Mouse (Mus musculus): ENCODE data around the gene Carmil3. TPM values are rescaled to one million over a fixed set of nuclear protein-coding genes. Genes with fewer than 3 reads are reported as not detected.

Gene Carmil3
- total RNA-seq, 1 experiment = 0.58 TPM

DNA sequence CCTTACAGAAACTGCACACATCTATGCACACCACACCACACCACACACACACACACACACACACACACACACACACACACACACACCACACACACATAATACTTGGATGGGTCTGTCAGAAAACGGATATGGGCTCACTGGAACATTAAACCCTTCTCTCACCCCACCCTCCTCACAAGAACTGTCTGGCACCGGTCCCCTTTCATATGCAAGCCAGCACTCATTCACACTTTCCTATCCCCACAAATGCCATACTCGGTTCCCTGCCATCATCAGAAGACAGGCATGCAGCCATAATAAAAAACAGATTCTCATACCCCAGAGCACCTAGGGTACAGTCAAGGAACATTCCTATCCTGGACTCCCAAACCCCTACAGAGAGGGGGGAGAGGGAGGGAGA is 1.7 kb downstream of the Carmil3 start:
- Histone ChIP-seq H3K9ac (ENCODE audit: insufficient read depth, low read depth, low read length, poor library complexity, severe bottlenecking) (no peak overlapping the region), H3K4me1 (ENCODE audit: control insufficient read depth in 2 of 2, insufficient read depth in 2 of 2, low read length in 2 of 2, poor library complexity in 1 of 2) (peaks cover 0 to 13% of the 10 kb centered on the region in 2 experiments; a peak in 1 of 4 replicates), H3K27ac (ENCODE audit: insufficient read depth, low read depth, low read length, poor library complexity, severe bottlenecking) (no peak overlapping the region), H3K9me3 (ENCODE audit: control insufficient read depth, insufficient read depth, low read depth, low read length) (no peaks in the 10 kb centered on the region), H3K4me3 (ENCODE audit: insufficient read depth in 1 of 2, low read depth in 1 of 2, low read length in 2 of 2, poor library complexity in 1 of 2, severe bottlenecking in 1 of 2) (no peak overlapping the region), H3K36me3 (ENCODE audit: control insufficient read depth, insufficient read depth, low read length, poor library complexity, severe bottlenecking) (no peaks in the 10 kb centered on the region)
- no peak for TF ChIP-seq ZNF384 (IDR thresholded peaks at IDR 0.05; ENCODE audit: low read depth, low read length)
- TF ChIP-seq ZC3H11A (IDR thresholded peaks at IDR 0.05; ENCODE audit: borderline replicate concordance, low read depth, low read length) = no peak
- in situ Hi-C loops (cut with MboI; ENCODE audit: low sequenced_read_pairs in 2 of 2, unreplicated experiment in 2 of 2) = no loop called here
- DNase-seq (ENCODE audit: low read depth, low spot score) = no peak

DNA sequence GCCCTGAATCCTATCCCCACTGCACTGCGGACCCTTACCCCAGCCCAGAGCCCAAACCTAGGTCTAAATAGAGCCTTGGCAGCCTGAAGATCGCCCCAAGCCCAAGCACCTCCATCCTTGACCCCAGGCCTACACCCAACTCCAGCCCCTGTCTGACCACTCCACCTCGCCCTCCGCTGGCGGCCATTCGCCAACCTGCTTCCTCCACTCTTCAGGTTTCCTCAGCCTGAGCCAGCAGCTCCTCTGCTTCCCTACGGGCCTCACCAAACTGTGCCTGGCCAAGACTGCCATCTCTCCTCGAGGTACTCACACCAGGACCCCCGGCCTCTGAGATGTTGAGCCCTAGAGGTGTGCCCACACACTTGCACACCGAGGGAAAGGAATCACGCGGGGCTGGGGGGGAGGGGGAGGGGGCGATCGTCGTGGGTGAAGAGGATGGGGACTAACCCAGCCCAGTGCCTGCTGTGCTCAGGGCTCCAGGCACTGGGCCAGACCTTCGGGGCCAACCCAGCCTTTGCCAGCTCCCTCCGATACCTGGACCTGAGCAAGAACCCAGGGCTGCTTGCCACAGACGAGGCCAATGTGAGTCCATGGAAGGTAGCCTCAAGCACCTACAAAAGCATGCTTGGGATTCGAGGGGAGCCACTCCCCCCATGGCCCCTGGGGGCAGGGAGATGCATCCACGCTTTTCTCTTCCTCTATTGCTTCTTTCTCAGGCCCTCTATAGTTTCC is 5.2 kb downstream of the Carmil3 start:
- no peak overlapping the region for H3K27ac ChIP-seq (ENCODE audit: insufficient read depth, low read depth, low read length, poor library complexity, severe bottlenecking)
- no peaks in the 10 kb centered on the region for H3K9me3 ChIP-seq (ENCODE audit: control insufficient read depth, insufficient read depth, low read depth, low read length)
- H3K36me3 ChIP-seq (ENCODE audit: control insufficient read depth, insufficient read depth, low read length, poor library complexity, severe bottlenecking) = no peaks in the 10 kb centered on the region
- no peak for DNase-seq (ENCODE audit: low read depth, low spot score)
- H3K4me1 ChIP-seq (ENCODE audit: control insufficient read depth in 2 of 2, insufficient read depth in 2 of 2, low read length in 2 of 2, poor library complexity in 1 of 2) = peaks cover 0 to 18% of the 10 kb centered on the region in 2 experiments; a peak in 1 of 4 replicates
- H3K9ac ChIP-seq (ENCODE audit: insufficient read depth, low read depth, low read length, poor library complexity, severe bottlenecking) = no peak overlapping the region
- TF ChIP-seq CHD2 (IDR thresholded peaks at IDR 0.05; ENCODE audit: low read depth, low read length) (no peak), ZNF384 (IDR thresholded peaks at IDR 0.05; ENCODE audit: low read depth, low read length) (no peak), MAFK (IDR thresholded peaks at IDR 0.05; ENCODE audit: insufficient read depth, low read depth, low read length) (no peak), HCFC1 (IDR thresholded peaks at IDR 0.05; ENCODE audit: borderline replicate concordance, insufficient read depth, low read length) (no peak), ZC3H11A (IDR thresholded peaks at IDR 0.05; ENCODE audit: borderline replicate concordance, low read depth, low read length) (no peak)
- no peak overlapping the region for H3K4me3 ChIP-seq (ENCODE audit: insufficient read depth in 1 of 2, low read depth in 1 of 2, low read length in 2 of 2, poor library complexity in 1 of 2, severe bottlenecking in 1 of 2)
- in situ Hi-C loops (cut with MboI; ENCODE audit: low sequenced_read_pairs in 2 of 2, unreplicated experiment in 2 of 2) = no loop called here

DNA sequence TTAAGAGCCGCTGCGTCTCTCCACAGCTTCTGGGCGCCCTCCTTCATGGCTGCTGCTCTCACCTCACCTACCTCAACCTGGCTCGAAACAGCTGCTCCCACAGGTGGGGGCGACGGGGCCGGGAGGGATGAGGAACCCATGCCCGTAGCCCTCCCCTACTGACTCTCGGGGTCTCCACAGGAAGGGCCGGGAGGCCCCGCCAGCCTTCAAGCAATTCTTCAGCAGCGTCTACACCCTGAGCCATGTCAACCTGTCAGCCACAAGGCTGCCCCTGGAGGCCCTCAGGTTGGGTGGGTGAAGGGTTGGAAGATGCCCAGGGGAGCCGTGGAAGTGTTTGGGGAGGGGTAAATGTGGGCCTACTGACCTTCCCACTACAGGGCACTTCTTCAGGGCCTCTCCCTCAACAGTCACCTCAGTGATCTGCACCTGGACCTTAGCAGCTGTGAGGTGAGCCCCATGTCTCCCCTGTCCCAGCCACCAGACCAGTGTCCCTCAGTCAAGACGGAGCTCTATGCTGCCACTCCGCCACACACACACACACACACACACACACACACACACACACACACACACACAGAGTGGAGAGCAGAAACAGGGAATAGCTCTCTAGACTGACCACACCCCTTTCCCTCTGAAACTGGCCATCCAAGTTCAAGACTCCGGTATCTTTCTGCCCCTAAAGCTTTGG is 6.5 kb downstream of the Carmil3 start:
- Histone ChIP-seq H3K9me3 (ENCODE audit: control insufficient read depth, insufficient read depth, low read depth, low read length) (no peaks in the 10 kb centered on the region), H3K9ac (ENCODE audit: insufficient read depth, low read depth, low read length, poor library complexity, severe bottlenecking) (no peak overlapping the region), H3K4me3 (ENCODE audit: insufficient read depth in 1 of 2, low read depth in 1 of 2, low read length in 2 of 2, poor library complexity in 1 of 2, severe bottlenecking in 1 of 2) (no peak overlapping the region), H3K36me3 (ENCODE audit: control insufficient read depth, insufficient read depth, low read length, poor library complexity, severe bottlenecking) (no peaks in the 10 kb centered on the region), H3K27ac (ENCODE audit: insufficient read depth, low read depth, low read length, poor library complexity, severe bottlenecking) (no peak overlapping the region), H3K4me1 (ENCODE audit: control insufficient read depth in 2 of 2, insufficient read depth in 2 of 2, low read length in 2 of 2, poor library complexity in 1 of 2) (peaks cover 0 to 15% of the 10 kb centered on the region in 2 experiments; a peak in 1 of 4 replicates)
- in situ Hi-C loops (cut with MboI; ENCODE audit: low sequenced_read_pairs in 2 of 2, unreplicated experiment in 2 of 2) = no loop called here
- no peak for DNase-seq (ENCODE audit: low read depth, low spot score)
- TF ChIP-seq ZNF384 (IDR thresholded peaks at IDR 0.05; ENCODE audit: low read depth, low read length) = no peak
- TF ChIP-seq ZC3H11A (IDR thresholded peaks at IDR 0.05; ENCODE audit: borderline replicate concordance, low read depth, low read length) = no peak
- TF ChIP-seq CHD2 (IDR thresholded peaks at IDR 0.05; ENCODE audit: low read depth, low read length) = no peak
- no peak for TF ChIP-seq HCFC1 (IDR thresholded peaks at IDR 0.05; ENCODE audit: borderline replicate concordance, insufficient read depth, low read length)
- no peak for TF ChIP-seq MAFK (IDR thresholded peaks at IDR 0.05; ENCODE audit: insufficient read depth, low read depth, low read length)

DNA sequence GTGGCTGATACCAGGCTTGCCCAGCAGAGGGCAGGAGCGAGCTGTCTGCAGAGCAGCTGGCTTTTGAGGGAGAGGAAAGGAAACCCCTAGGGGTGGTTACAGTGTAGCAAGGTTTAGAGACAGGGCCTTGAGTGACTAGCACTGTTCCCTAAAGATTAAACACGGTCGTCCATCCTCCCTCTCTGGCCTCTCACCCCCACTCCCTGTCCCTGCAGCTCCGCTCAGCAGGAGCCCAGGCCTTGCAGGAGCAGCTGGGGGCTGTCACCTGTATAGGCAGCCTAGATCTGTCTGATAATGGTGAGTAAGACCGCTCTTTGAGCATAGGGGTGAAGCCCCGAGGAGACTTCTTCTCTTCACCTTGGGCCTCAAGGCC is 7.0 kb downstream of the Carmil3 start:
- no peak for TF ChIP-seq ZNF384 (IDR thresholded peaks at IDR 0.05; ENCODE audit: low read depth, low read length)
- no peak for TF ChIP-seq CHD2 (IDR thresholded peaks at IDR 0.05; ENCODE audit: low read depth, low read length)
- TF ChIP-seq HCFC1 (IDR thresholded peaks at IDR 0.05; ENCODE audit: borderline replicate concordance, insufficient read depth, low read length) = no peak
- TF ChIP-seq MAFK (IDR thresholded peaks at IDR 0.05; ENCODE audit: insufficient read depth, low read depth, low read length) = no peak
- TF ChIP-seq ZC3H11A (IDR thresholded peaks at IDR 0.05; ENCODE audit: borderline replicate concordance, low read depth, low read length) = peak; percentile 91
- Histone ChIP-seq H3K9me3 (ENCODE audit: control insufficient read depth, insufficient read depth, low read depth, low read length) (no peaks in the 10 kb centered on the region), H3K9ac (ENCODE audit: insufficient read depth, low read depth, low read length, poor library complexity, severe bottlenecking) (no peak overlapping the region), H3K27ac (ENCODE audit: insufficient read depth, low read depth, low read length, poor library complexity, severe bottlenecking) (no peak overlapping the region), H3K36me3 (ENCODE audit: control insufficient read depth, insufficient read depth, low read length, poor library complexity, severe bottlenecking) (no peaks in the 10 kb centered on the region), H3K4me1 (ENCODE audit: control insufficient read depth in 2 of 2, insufficient read depth in 2 of 2, low read length in 2 of 2, poor library complexity in 1 of 2) (peaks cover 0 to 11% of the 10 kb centered on the region in 2 experiments; a peak in 1 of 4 replicates), H3K4me3 (ENCODE audit: insufficient read depth in 1 of 2, low read depth in 1 of 2, low read length in 2 of 2, poor library complexity in 1 of 2, severe bottlenecking in 1 of 2) (no peak overlapping the region)
- DNase-seq (ENCODE audit: low read depth, low spot score) = peak; percentile 90
- in situ Hi-C loops (cut with MboI; ENCODE audit: low sequenced_read_pairs in 2 of 2, unreplicated experiment in 2 of 2) = no loop called here

Measured in ES-E14 (cell line).